Comparison of ENCODE assay signal across 13 mouse cellular contexts in the genomic region with DNA sequence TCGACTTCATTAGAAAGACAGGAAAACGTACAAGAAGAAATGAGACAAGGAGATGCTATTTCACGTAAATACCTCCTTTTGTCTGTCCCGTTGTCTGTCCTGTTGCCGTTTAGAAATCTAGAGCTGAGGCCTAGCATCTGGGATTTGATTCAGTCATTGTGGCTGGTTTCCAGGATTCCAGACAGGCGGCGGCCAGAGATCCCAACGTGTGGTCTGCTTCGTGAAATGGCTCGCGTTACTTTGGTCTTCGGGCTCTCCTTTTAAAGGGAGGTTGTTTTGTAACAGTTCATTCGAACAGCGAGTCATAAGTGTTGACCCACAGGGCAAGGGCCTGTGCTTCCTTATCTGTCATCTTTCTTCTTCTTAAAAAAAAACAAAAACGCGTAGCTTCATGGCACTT. TPM values are rescaled to one million over a fixed set of nuclear protein-coding genes. Genes with fewer than 3 reads are reported as not detected.
A peak's percentile ranks its signal among the peaks of the same experiment; 100 is the strongest.
DNase-seq lines count a peak whose midpoint lies in the region; ATAC-seq and TF ChIP-seq lines count a peak whose summit lies in the region.
"Had no signal": no experiment of that assay in that cellular context is flagged by ENCODE, and none has a peak within 500 bp of the region (broad histone marks: within the 10 kb centered on the region; RNA-seq: fewer than 3 reads in every experiment).

A gene (minus strand): TSS at position 223 of the 400 bp plus-strand sequence.

- no peak for ATAC-seq in midbrain, embryonic 14.5 days (ENCODE audit: low FRiP score, low TSS enrichment)
- no peak for ATAC-seq in midbrain, postnatal 0 days (ENCODE audit: low FRiP score)
- ATAC-seq in embryonic facial prominence, embryonic 14.5 days (ENCODE audit: low read depth) = no peak

- H3K9me3 ChIP-seq in midbrain, embryonic 14.5 days (ENCODE audit: control insufficient read depth, low read length) = no peaks in the 10 kb centered on the region
- H3K9me3 ChIP-seq in midbrain, postnatal 0 days (ENCODE audit: low read length) = no peaks in the 10 kb centered on the region
- H3K9me3 ChIP-seq in embryonic facial prominence, embryonic 14.5 days (ENCODE audit: control insufficient read depth, low read length) = no peaks in the 10 kb centered on the region
- H3K9me3 ChIP-seq: heart, embryonic 15.5 days; lung, embryonic 15.5 days had no signal

- no peaks in the 10 kb centered on the region for H3K36me3 ChIP-seq in midbrain, embryonic 14.5 days (ENCODE audit: control insufficient read depth, insufficient read depth, low read length)
- H3K36me3 ChIP-seq in midbrain, postnatal 0 days (ENCODE audit: insufficient read depth, low read length) = no peaks in the 10 kb centered on the region
- H3K36me3 ChIP-seq in embryonic facial prominence, embryonic 14.5 days (ENCODE audit: control insufficient read depth, insufficient read depth, low read length) = no peaks in the 10 kb centered on the region
- H3K36me3 ChIP-seq: heart, embryonic 15.5 days; lung, embryonic 15.5 days had no signal

- WGBS in midbrain, embryonic 14.5 days = 80% methylated on average over 16 of the region's 16 CpGs
- 69% methylated on average over 16 of the region's 16 CpGs for whole genome bisulfite sequencing in midbrain, postnatal 0 days
- 57% methylated on average over 16 of the region's 16 CpGs for WGBS in embryonic facial prominence, embryonic 14.5 days

- no peak within 1 kb of the TSS for H3K4me2 ChIP-seq in midbrain, embryonic 14.5 days (ENCODE audit: low read length)
- no peak within 1 kb of the TSS for H3K4me2 ChIP-seq in midbrain, postnatal 0 days (ENCODE audit: low read depth, low read length, poor library complexity, severe bottlenecking)
- H3K4me2 ChIP-seq in embryonic facial prominence, embryonic 14.5 days (ENCODE audit: low read depth, low read length) = no peak within 1 kb of the TSS
- H3K4me2 ChIP-seq: heart, embryonic 15.5 days; lung, embryonic 15.5 days had no signal

- TF ChIP-seq CTCF in midbrain, postnatal 0 days (IDR thresholded peaks at IDR 0.05) = no peak

- H3K4me3 ChIP-seq in midbrain, embryonic 14.5 days (replicated peaks; ENCODE audit: low read depth, low read length) = no peak within 1 kb of the TSS
- no peak within 1 kb of the TSS for H3K4me3 ChIP-seq in midbrain, postnatal 0 days (ENCODE audit: low read depth, low read length)
- no peak within 1 kb of the TSS for H3K4me3 ChIP-seq in embryonic facial prominence, embryonic 14.5 days (ENCODE audit: low read depth, low read length)
- H3K4me3 ChIP-seq: erythroblast, embryonic 14.5 days; heart, embryonic 15.5 days; left cerebral cortex, adult 2 months; lung, embryonic 15.5 days had no signal

- no peaks in the 10 kb centered on the region for H3K4me1 ChIP-seq in midbrain, embryonic 14.5 days (ENCODE audit: control insufficient read depth, insufficient read depth, low read length)
- no peaks in the 10 kb centered on the region for H3K4me1 ChIP-seq in midbrain, postnatal 0 days (ENCODE audit: insufficient read depth, low read length)
- H3K4me1 ChIP-seq in embryonic facial prominence, embryonic 14.5 days (ENCODE audit: control insufficient read depth, insufficient read depth, low read length) = no peaks in the 10 kb centered on the region
- H3K4me1 ChIP-seq: heart, embryonic 15.5 days had no signal

- no peaks in the 10 kb centered on the region for H3K27me3 ChIP-seq in midbrain, embryonic 14.5 days (ENCODE audit: control insufficient read depth, insufficient read depth, low read length)
- H3K27me3 ChIP-seq in midbrain, postnatal 0 days (ENCODE audit: insufficient read depth, low read length) = no peaks in the 10 kb centered on the region
- no peaks in the 10 kb centered on the region; the same call in none of the 2 replicates for H3K27me3 ChIP-seq in embryonic facial prominence, embryonic 14.5 days (replicated peaks; ENCODE audit: control insufficient read depth, insufficient read depth, low read length)
- H3K27me3 ChIP-seq: heart, embryonic 15.5 days; lung, embryonic 15.5 days had no signal

- intact Hi-C loops in heart, postnatal 10 days (cut with DNase I) = loop anchor here (10.0 kb wide), 1 partner anchor 716 kb away; no protein-coding TSS in a partner anchor
- intact Hi-C loops in heart, postnatal 25 days (cut with DNase I) = loop anchor here (5.0 to 10.0 kb wide), 2 partner anchors 41 to 136 kb away; a partner anchor contains a TSS

- DNase-seq in heart, postnatal 10 days = peak; percentile 35 to 41
- no peak for DNase-seq in heart, postnatal 25 days (ENCODE audit: low spot score)
- peak; percentile 3 for DNase-seq in midbrain, embryonic 14.5 days
- no peak for DNase-seq in midbrain, postnatal 0 days (ENCODE audit: low spot score)
- DNase-seq in embryonic facial prominence, embryonic 14.5 days (ENCODE audit: low spot score) = peak; percentile 47
- DNase-seq in lung, postnatal 36 days = peak; percentile 15
- no peak for DNase-seq in left cerebral cortex, adult 18-20 months (ENCODE audit: low spot score in 2 of 2)
- DNase-seq in urinary bladder, postnatal 4 days (ENCODE audit: low spot score in 2 of 2) = no peak
- DNase-seq: cerebellum, adult 11-12 months had no signal

- no peak within 1 kb of the TSS for H3K27ac ChIP-seq in midbrain, embryonic 14.5 days (replicated peaks; ENCODE audit: low read depth, low read length)
- H3K27ac ChIP-seq in midbrain, postnatal 0 days (ENCODE audit: low read depth, low read length) = no peak within 1 kb of the TSS
- no peak within 1 kb of the TSS; the same call in 1 of the 2 replicates for H3K27ac ChIP-seq in embryonic facial prominence, embryonic 14.5 days (replicated peaks; ENCODE audit: low read depth, low read length)
- H3K27ac ChIP-seq: heart, embryonic 15.5 days; left cerebral cortex, adult 2 months; lung, embryonic 15.5 days had no signal

- H3K9ac ChIP-seq in midbrain, embryonic 14.5 days (replicated peaks; ENCODE audit: low read length) = no peak within 1 kb of the TSS
- no peak within 1 kb of the TSS for H3K9ac ChIP-seq in midbrain, postnatal 0 days (replicated peaks; ENCODE audit: low read length, poor library complexity, severe bottlenecking)
- H3K9ac ChIP-seq in embryonic facial prominence, embryonic 14.5 days (ENCODE audit: low read depth, low read length) = no peak within 1 kb of the TSS
- H3K9ac ChIP-seq: heart, embryonic 15.5 days; lung, embryonic 15.5 days had no signal

RNA-seq across cellular contexts. Expression of the gene that starts here (rescaled TPM):
- 1 to 10 TPM; 2.7 to 3.5 TPM for total RNA-seq in heart, postnatal 10 days (2021)
- 1 to 10 TPM; 2.6 to 3.6 TPM for total RNA-seq in heart, postnatal 25 days (2021)
- polyA plus RNA-seq in midbrain, embryonic 14.5 days (2014; fragmentation: Nextera tagmentation; extraction: Ambion mirVana) = 5.5 and 9.1 TPM in 2 replicates
- total RNA-seq in midbrain, postnatal 0 days (2014; rRNA removed) = 3.3 and 4.8 TPM in 2 replicates
- polyA plus RNA-seq in midbrain, postnatal 0 days (2015; fragmentation: Nextera tagmentation; extraction: Ambion mirVana) = 2.6 and 3.0 TPM in 2 replicates
- polyA plus RNA-seq in embryonic facial prominence, embryonic 14.5 days (2014; fragmentation: Nextera tagmentation; extraction: Ambion mirVana) = 4.8 and 7.1 TPM in 2 replicates
- total RNA-seq in left cerebral cortex, adult 18-20 months (2021) = 1 to 10 TPM; 1.2 TPM

Comparison
In these comparisons a context has a peak if more than half of its experiments do, and no peak if none do; other contexts are left out.
1. DNase-seq: peak in heart, postnatal 10 days (2 of 2), midbrain, embryonic 14.5 days (single experiment), embryonic facial prominence, embryonic 14.5 days (single experiment) and lung, postnatal 36 days (single experiment); none in heart, postnatal 25 days (single experiment), midbrain, postnatal 0 days (single experiment), left cerebral cortex, adult 18-20 months (0 of 2) and urinary bladder, postnatal 4 days (0 of 2).